12 mouse cellular contexts compared by ENCODE assay signal in genomic region chr12:32921071-32921470, GRCm38 (mm10).
"Had no signal": no experiment of that assay in that cellular context is flagged by ENCODE, and none has a peak within 500 bp of the region (broad histone marks: within the 10 kb centered on the region; RNA-seq: fewer than 3 reads in every experiment).

No protein-coding gene starts in this region.

- H3K4me1 ChIP-seq: liver, embryonic 15.5 days had no signal

- H3K4me3 ChIP-seq: left cerebral cortex, adult 2 months; limb, embryonic 10.5 days; liver, embryonic 15.5 days; midbrain, embryonic 12.5 days; neural tube, embryonic 15.5 days had no signal

- H3K36me3 ChIP-seq: limb, embryonic 10.5 days; liver, embryonic 15.5 days; midbrain, embryonic 12.5 days; neural tube, embryonic 15.5 days had no signal

- H3K9me3 ChIP-seq: limb, embryonic 10.5 days; liver, embryonic 15.5 days; midbrain, embryonic 12.5 days; neural tube, embryonic 15.5 days had no signal

- H3K4me2 ChIP-seq: liver, embryonic 11.5 days; liver, embryonic 15.5 days; lung, embryonic 14.5 days; midbrain, embryonic 12.5 days; neural tube, embryonic 15.5 days had no signal

- H3K27ac ChIP-seq: left cerebral cortex, adult 2 months; limb, embryonic 10.5 days; liver, embryonic 15.5 days; midbrain, embryonic 12.5 days; neural tube, embryonic 15.5 days had no signal

- DNase-seq: kidney, adult 18-20 months; kidney, postnatal 25 days; lung, embryonic 14.5 days; right cerebral cortex, adult 18-20 months; right cerebral cortex, postnatal 25 days; thymus, postnatal 14 days had no signal

- H3K9ac ChIP-seq: liver, embryonic 15.5 days; lung, embryonic 14.5 days; midbrain, embryonic 12.5 days; neural tube, embryonic 15.5 days had no signal

- H3K27me3 ChIP-seq: liver, embryonic 15.5 days; midbrain, embryonic 12.5 days; neural tube, embryonic 15.5 days had no signal
